Mouse (Mus musculus): Measurements from ENCODE around the gene Pgls.

- TF ChIP-seq POLR2A (IDR thresholded peaks at IDR 0.05; ENCODE audit: low read depth, low read length) (no peak), CTCF (IDR thresholded peaks at IDR 0.05; ENCODE audit: extremely low read depth, insufficient read length, insufficient replicate concordance, low read depth, low read length) (no peak)
Measured at GRCm38 (mm10) chr8:71619786-71620185, 27.8 kb downstream of the Pgls start.
